Mouse (Mus musculus): ENCODE measurements around the gene Kif17. TPM values are rescaled to one million over a fixed set of nuclear protein-coding genes. Genes with fewer than 3 reads are reported as not detected.

The Kif17 gene
- 3.7 and 4.3 TPM in 2 replicates for polyA plus RNA-seq (2014; fragmentation: Nextera tagmentation; extraction: Ambion mirVana)

DNA sequence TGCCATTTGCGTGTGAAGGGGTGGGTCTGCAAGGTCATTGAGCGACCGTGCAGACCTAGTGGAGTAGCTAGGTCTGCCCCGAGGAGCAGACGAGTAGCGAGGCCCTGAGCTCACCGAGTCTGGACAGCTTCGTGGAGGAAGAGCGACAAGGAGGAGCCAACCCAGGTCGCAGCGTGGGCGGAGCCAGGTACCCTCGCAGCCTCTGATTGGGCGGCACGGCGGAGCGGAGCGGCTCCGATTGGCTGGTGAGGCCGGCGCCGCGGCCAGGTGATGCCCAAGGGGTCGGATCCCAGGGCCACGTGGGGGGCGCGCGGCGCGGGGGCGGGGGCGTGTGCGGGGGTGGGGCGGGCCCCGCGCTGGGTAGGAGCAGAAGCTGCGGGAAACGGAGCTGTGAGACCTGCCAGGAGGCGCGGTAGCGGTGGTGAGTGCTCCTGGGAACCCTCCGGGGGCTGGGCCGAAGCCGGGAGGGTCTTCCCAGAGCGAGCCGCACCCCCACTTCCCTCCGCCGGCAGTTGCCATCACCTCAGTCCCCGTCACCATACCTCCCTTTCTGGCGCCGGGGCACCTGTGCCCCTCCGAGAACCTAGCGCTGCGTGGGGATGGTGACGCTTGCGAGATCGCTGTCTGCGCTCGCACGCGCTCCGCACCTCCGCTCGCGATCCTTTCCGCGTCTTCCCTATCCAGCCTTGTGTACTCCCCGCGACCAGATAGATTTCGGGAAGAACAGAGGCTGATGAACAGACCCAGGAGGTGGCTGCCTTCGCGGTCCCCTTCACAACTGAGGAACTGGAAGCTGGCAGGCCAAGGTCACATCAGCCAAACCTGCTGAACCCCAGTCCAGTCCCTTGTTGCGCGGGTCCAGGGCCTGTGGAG is at the start of gene Kif17, which contains the start of gene Sh2d5:
Gene Kif17 (plus strand): TSS at position 348 of the 873 bp plus-strand sequence.
Gene Sh2d5 (plus strand): TSS at position 316 of the 873 bp plus-strand sequence.
- H3K4me3 ChIP-seq (ENCODE audit: low read depth, low read length): peak within 1 kb of the TSS; percentile 57
- H3K27me3 ChIP-seq (ENCODE audit: control insufficient read depth, insufficient read depth, low read length): no peaks in the 10 kb centered on the region
- ATAC-seq (ENCODE audit: low read depth): peak; percentile 92
- peaks cover 4% of the 10 kb centered on the region; the same call in 1 of the 2 replicates for H3K36me3 ChIP-seq (ENCODE audit: control insufficient read depth, insufficient read depth, low read length)
- WGBS: under 1% methylated on average over 61 of the region's 74 CpGs
- peak within 1 kb of the TSS; percentile 69 for H3K9ac ChIP-seq (replicated peaks; ENCODE audit: low read depth, low read length)
- no peaks in the 10 kb centered on the region for H3K9me3 ChIP-seq (ENCODE audit: control insufficient read depth, low read length)
- peaks cover 24% of the 10 kb centered on the region for H3K4me1 ChIP-seq (ENCODE audit: control insufficient read depth, insufficient read depth, low read length)
- H3K27ac ChIP-seq (ENCODE audit: low read depth, low read length): peak within 1 kb of the TSS; percentile 64
- peak within 1 kb of the TSS; percentile 89 for H3K4me2 ChIP-seq (ENCODE audit: low read depth, low read length)

- no peaks in the 10 kb centered on the region for H3K4me1 ChIP-seq (ENCODE audit: control insufficient read depth, insufficient read depth, low read length)
- H3K27ac ChIP-seq (ENCODE audit: low read depth, low read length): no peak overlapping the region
- no peak overlapping the region for H3K4me3 ChIP-seq (ENCODE audit: low read depth, low read length)
- 96% methylated on average over 3 of the region's 3 CpGs for WGBS
- H3K4me2 ChIP-seq (ENCODE audit: low read depth, low read length): no peak overlapping the region
- H3K27me3 ChIP-seq (ENCODE audit: control insufficient read depth, insufficient read depth, low read length): no peaks in the 10 kb centered on the region
- H3K9me3 ChIP-seq (ENCODE audit: control insufficient read depth, low read length): no peaks in the 10 kb centered on the region
- H3K9ac ChIP-seq (replicated peaks; ENCODE audit: low read depth, low read length): no peak overlapping the region
- ATAC-seq (ENCODE audit: low read depth): no peak
- H3K36me3 ChIP-seq (ENCODE audit: control insufficient read depth, insufficient read depth, low read length): peaks cover 67% of the 10 kb centered on the region
Observed at GRCm38 (mm10) chr4:138200769-138201168, 49.5 kb upstream of the Kif17 start.

DNA sequence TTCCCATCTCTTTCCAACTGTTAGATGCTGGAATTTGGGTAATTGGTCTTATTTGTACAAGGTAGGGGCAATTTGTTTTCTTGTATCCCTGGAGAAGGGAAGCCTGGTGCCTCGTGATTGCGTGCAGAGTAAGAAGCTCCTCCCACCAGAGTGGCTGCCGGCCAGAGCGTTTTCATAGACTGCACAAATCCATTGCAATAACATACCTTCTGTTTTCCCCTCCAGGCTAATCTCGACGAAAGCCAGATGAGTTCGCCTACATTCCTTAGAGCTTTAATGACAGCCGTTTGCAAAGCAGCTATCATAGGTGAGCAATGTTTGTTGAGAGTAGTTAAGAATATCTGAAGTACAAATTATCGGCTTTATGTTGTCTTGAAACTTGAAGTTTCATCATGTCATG is 48.5 kb upstream of the Kif17 start:
- Histone ChIP-seq H3K9ac (replicated peaks; ENCODE audit: low read depth, low read length) (no peak overlapping the region), H3K27ac (ENCODE audit: low read depth, low read length) (no peak overlapping the region), H3K4me2 (ENCODE audit: low read depth, low read length) (no peak overlapping the region), H3K36me3 (ENCODE audit: control insufficient read depth, insufficient read depth, low read length) (peaks cover 61% of the 10 kb centered on the region), H3K9me3 (ENCODE audit: control insufficient read depth, low read length) (no peaks in the 10 kb centered on the region), H3K4me3 (ENCODE audit: low read depth, low read length) (no peak overlapping the region), H3K27me3 (ENCODE audit: control insufficient read depth, insufficient read depth, low read length) (no peaks in the 10 kb centered on the region), H3K4me1 (ENCODE audit: control insufficient read depth, insufficient read depth, low read length) (no peaks in the 10 kb centered on the region)
- ATAC-seq (ENCODE audit: low read depth): no peak
- WGBS: 88% methylated on average over 9 of the region's 9 CpGs

DNA sequence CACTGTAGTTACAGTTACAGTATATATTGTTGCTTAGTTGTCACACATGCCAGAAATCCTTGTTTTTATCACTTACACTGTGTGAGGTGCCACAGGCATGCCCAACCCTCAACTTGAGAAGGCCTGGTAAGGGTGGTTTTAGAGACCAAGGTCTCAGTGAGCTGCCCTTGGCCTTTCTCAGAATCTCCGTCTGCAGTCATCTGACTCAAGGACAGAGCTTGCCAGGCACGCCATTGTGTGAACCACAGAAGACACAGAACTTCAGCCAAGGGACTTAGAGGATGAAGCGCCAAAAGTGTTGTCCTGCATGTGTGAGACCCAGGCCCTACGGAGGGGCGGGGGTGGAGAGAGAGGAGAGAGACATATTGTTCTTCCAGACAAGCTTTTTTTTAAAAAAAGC is 40.1 kb upstream of the Kif17 start:
- ATAC-seq (ENCODE audit: low read depth): no peak
- WGBS: 95% methylated on average over 5 of the region's 5 CpGs
- Histone ChIP-seq H3K4me1 (ENCODE audit: control insufficient read depth, insufficient read depth, low read length) (no peaks in the 10 kb centered on the region), H3K4me3 (ENCODE audit: low read depth, low read length) (no peak overlapping the region), H3K4me2 (ENCODE audit: low read depth, low read length) (no peak overlapping the region), H3K27ac (ENCODE audit: low read depth, low read length) (no peak overlapping the region), H3K9ac (replicated peaks; ENCODE audit: low read depth, low read length) (no peak overlapping the region), H3K9me3 (ENCODE audit: control insufficient read depth, low read length) (no peaks in the 10 kb centered on the region), H3K27me3 (ENCODE audit: control insufficient read depth, insufficient read depth, low read length) (no peaks in the 10 kb centered on the region), H3K36me3 (ENCODE audit: control insufficient read depth, insufficient read depth, low read length) (peaks cover 17% of the 10 kb centered on the region; the same call in 1 of the 2 replicates)

GRCm38 (mm10) chr4:138213861-138214260 is 36.4 kb upstream of the Kif17 start:
- Histone ChIP-seq H3K27ac (ENCODE audit: low read depth, low read length) (no peak overlapping the region), H3K36me3 (ENCODE audit: control insufficient read depth, insufficient read depth, low read length) (peaks cover 7% of the 10 kb centered on the region; the same call in 1 of the 2 replicates), H3K4me2 (ENCODE audit: low read depth, low read length) (no peak overlapping the region), H3K4me3 (ENCODE audit: low read depth, low read length) (no peak overlapping the region), H3K9ac (replicated peaks; ENCODE audit: low read depth, low read length) (no peak overlapping the region), H3K4me1 (ENCODE audit: control insufficient read depth, insufficient read depth, low read length) (peaks cover 16% of the 10 kb centered on the region), H3K9me3 (ENCODE audit: control insufficient read depth, low read length) (no peaks in the 10 kb centered on the region), H3K27me3 (ENCODE audit: control insufficient read depth, insufficient read depth, low read length) (no peaks in the 10 kb centered on the region)
- WGBS: 89% methylated on average over 3 of the region's 3 CpGs
- ATAC-seq (ENCODE audit: low read depth): no peak

- Histone ChIP-seq H3K4me3 (ENCODE audit: low read depth, low read length) (peak overlapping the region; percentile 79), H3K9ac (replicated peaks; ENCODE audit: low read depth, low read length) (peak overlapping the region; percentile 97), H3K9me3 (ENCODE audit: control insufficient read depth, low read length) (no peaks in the 10 kb centered on the region), H3K36me3 (ENCODE audit: control insufficient read depth, insufficient read depth, low read length) (no peaks in the 10 kb centered on the region), H3K4me2 (ENCODE audit: low read depth, low read length) (peak overlapping the region; percentile 53), H3K27ac (ENCODE audit: low read depth, low read length) (peak overlapping the region; percentile 100), H3K27me3 (ENCODE audit: control insufficient read depth, insufficient read depth, low read length) (no peaks in the 10 kb centered on the region), H3K4me1 (ENCODE audit: control insufficient read depth, insufficient read depth, low read length) (peaks cover 23% of the 10 kb centered on the region)
- 42% methylated on average over 13 of the region's 13 CpGs for WGBS
- ATAC-seq (ENCODE audit: low read depth): no peak
Observed at GRCm38 (mm10) chr4:138215671-138216199, 34.5 kb upstream of the Kif17 start.

- peak within 1 kb of the TSS; percentile 66 for H3K4me2 ChIP-seq (ENCODE audit: low read depth, low read length)
- no peaks in the 10 kb centered on the region for H3K9me3 ChIP-seq (ENCODE audit: control insufficient read depth, low read length)
- peak; percentile 77 for ATAC-seq (ENCODE audit: low read depth)
- H3K36me3 ChIP-seq (ENCODE audit: control insufficient read depth, insufficient read depth, low read length): no peaks in the 10 kb centered on the region
- H3K9ac ChIP-seq (replicated peaks; ENCODE audit: low read depth, low read length): peak within 1 kb of the TSS; percentile 97
- no peaks in the 10 kb centered on the region for H3K27me3 ChIP-seq (ENCODE audit: control insufficient read depth, insufficient read depth, low read length)
- peak within 1 kb of the TSS; percentile 79 for H3K4me3 ChIP-seq (ENCODE audit: low read depth, low read length)
- peaks cover 23% of the 10 kb centered on the region for H3K4me1 ChIP-seq (ENCODE audit: control insufficient read depth, insufficient read depth, low read length)
- H3K27ac ChIP-seq (ENCODE audit: low read depth, low read length): peak within 1 kb of the TSS; percentile 100
- under 1% methylated on average over 58 of the region's 84 CpGs for WGBS
Observed at GRCm38 (mm10) chr4:138216200-138216890, 33.9 kb upstream of the Kif17 start, which contains the start of gene Hp1bp3. Gene Hp1bp3 (plus strand): TSS chr4:138216296.

GRCm38 (mm10) chr4:138216891-138217392 is 33.3 kb upstream of the Kif17 start:
- Histone ChIP-seq H3K9me3 (ENCODE audit: control insufficient read depth, low read length) (no peaks in the 10 kb centered on the region), H3K4me1 (ENCODE audit: control insufficient read depth, insufficient read depth, low read length) (peaks cover 23% of the 10 kb centered on the region), H3K27ac (ENCODE audit: low read depth, low read length) (peak overlapping the region; percentile 100), H3K9ac (replicated peaks; ENCODE audit: low read depth, low read length) (peak overlapping the region; percentile 97), H3K4me3 (ENCODE audit: low read depth, low read length) (peak overlapping the region; percentile 79), H3K27me3 (ENCODE audit: control insufficient read depth, insufficient read depth, low read length) (no peaks in the 10 kb centered on the region), H3K36me3 (ENCODE audit: control insufficient read depth, insufficient read depth, low read length) (peaks cover under 1% of the 10 kb centered on the region; the same call in 1 of the 2 replicates), H3K4me2 (ENCODE audit: low read depth, low read length) (peak overlapping the region; percentile 66)
- WGBS: under 1% methylated on average over 39 of the region's 68 CpGs
- peak; percentile 95 for ATAC-seq (ENCODE audit: low read depth)

Data from neural tube, embryonic 14.5 days (tissue).